Mouse (Mus musculus): ENCODE measurements around the gene Klk5. TPM values are rescaled to one million over a fixed set of nuclear protein-coding genes. Genes with fewer than 3 reads are reported as not detected.

The Klk5 gene
- not detected in 4 replicates for total RNA-seq (2023)

GRCm38 (mm10) chr7:43841701-43842100 lies at the start of gene Klk5:
Klk5 (plus strand) TSS chr7:43841971.

DNA sequence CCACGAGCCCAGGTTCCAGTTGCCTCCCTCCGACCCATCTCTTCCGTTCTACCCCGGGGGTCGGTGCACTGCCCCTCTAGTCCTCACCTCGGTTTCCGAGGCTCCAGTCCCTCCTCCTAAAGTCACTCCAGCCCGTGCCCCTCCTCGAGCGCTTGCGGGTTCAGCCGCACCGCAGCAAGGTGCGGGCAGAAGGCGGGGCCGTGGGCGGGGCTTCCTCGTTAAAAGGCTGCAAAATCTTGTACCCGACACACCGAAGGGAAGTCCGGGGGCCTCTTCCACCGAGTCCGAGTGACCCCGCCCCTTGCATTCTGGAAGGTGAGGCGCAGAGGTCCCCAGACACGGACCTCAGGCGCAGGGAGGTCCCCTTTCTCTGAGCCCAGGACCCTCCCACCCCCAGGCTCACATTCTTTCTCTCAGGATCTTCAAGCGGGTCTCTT lies 44.4 kb upstream of the Klk5 start, which contains the start of gene Klk8:
Klk8 (plus strand) TSS at position 245 of the 437 bp plus-strand sequence.

DNA sequence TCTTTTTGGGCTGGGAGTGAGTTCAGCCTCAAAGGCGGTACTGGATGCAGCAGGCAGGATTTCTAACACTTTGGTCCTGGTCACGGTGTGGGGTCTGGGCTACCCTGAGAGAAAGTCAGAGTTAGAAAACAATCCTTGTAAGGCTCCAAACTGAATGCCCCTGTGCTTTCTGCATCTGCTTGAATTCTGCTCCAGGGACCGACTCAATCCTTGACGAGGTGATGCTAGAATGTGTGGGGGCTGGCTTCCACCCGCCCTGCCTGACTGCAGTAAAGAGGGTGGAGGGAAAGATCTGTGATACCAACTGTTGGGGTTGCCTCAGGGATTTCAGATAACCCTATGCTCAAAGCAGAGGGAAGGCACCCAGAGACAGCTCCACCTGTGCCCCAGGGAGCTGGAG lies 30.8 kb upstream of the Klk5 start, which contains the start of gene Klk7:
Klk7 (plus strand) TSS at position 301 of the 400 bp plus-strand sequence.

DNA sequence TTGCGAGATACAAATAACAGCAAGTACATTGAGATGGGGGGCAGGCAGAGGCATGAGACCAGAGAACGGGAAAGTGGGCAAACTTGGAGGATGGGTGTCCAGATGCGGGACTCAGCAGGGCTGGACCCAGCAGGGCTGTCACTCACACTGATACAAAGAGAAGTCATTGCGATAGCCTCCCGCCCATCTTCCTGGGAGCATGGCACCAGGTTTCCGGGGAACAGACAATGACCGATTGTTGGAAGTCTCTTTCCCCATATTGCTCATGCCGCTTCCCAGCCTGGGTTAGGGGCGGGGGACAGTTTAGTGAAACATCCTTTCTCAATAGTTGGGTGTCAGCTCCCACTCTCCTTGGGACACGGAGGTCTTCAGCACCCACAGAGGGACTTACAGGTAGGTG lies 17.6 kb upstream of the Klk5 start, which contains the start of gene Klk6:
Klk6 (plus strand) TSS at position 301 of the 400 bp plus-strand sequence.

DNA sequence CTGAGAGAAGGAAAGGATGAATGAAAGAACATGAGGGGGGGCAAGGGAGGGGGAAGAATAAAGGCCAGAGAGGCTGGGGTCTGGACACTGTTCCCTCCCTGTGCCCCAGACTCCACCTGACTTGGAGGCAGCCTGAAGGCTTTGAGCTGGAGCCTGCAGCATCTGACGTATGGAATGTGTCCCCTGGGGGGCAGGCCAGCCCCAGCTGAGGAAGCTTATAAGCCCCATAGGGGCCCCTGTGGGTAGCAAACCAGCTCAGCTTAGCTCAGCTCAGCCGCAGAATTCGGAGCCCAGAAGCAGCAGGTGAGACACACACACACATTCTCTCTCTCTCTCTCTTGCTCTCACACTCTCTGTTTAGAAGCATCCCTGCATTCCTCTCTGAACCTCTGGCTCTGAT lies 39.1 kb downstream of the Klk5 start, which contains the start of gene Klk4:
Klk4 (plus strand) TSS at position 249 of the 400 bp plus-strand sequence.

Other genes with a start within 250 kb of the Klk5 start
- 0.30 to 0.34 TPM in 2 of 4 replicates, not detected in the others for gene Zfp819, start 234.8 kb upstream of the Klk5 start, total RNA-seq (2023)
- gene Ceacam18, start 207.3 kb upstream of the Klk5 start, total RNA-seq (2023), result not detected in 4 replicates
- gene Siglece, start 181.8 kb upstream of the Klk5 start, total RNA-seq (2023), result 1.2 to 2.4 TPM (median 1.6 TPM) in 4 replicates
- gene Ctu1, start 170.0 kb upstream of the Klk5 start, total RNA-seq (2023), result 4.6 to 7.3 TPM (median 5.8 TPM) in 4 replicates
- gene Klk14, start 151.6 kb upstream of the Klk5 start, total RNA-seq (2023), result not detected in 4 replicates
- not detected in 4 replicates for gene Klk13, start 129.4 kb upstream of the Klk5 start, total RNA-seq (2023)
- not detected in 4 replicates for gene Klk12, start 73.1 kb upstream of the Klk5 start, total RNA-seq (2023)
- gene Klk11, start 67.4 kb upstream of the Klk5 start, total RNA-seq (2023), result not detected in 4 replicates
- not detected in 4 replicates for gene Klk10, start 60.9 kb upstream of the Klk5 start, total RNA-seq (2023)
- not detected in 4 replicates for gene Klk9, start 50.1 kb upstream of the Klk5 start, total RNA-seq (2023)
- 4.6 to 6.5 TPM (median 6.0 TPM) in 4 replicates for gene Klk8, start 44.4 kb upstream of the Klk5 start, total RNA-seq (2023)
- not detected in 4 replicates for gene Klk7, start 30.7 kb upstream of the Klk5 start, total RNA-seq (2023)
- not detected in 4 replicates for gene Klk6, start 17.5 kb upstream of the Klk5 start, total RNA-seq (2023)
- gene Klk4, start 39.2 kb downstream of the Klk5 start, total RNA-seq (2023), result not detected in 4 replicates
- gene Klk15, start 91.8 kb downstream of the Klk5 start, total RNA-seq (2023), result not detected in 4 replicates
- gene Klk1b8, start 108.7 kb downstream of the Klk5 start, total RNA-seq (2023), result not detected in 4 replicates
- gene Klk1b1, start 124.8 kb downstream of the Klk5 start, total RNA-seq (2023), result not detected in 4 replicates
- not detected in 4 replicates for gene Klk1b9, start 134.1 kb downstream of the Klk5 start, total RNA-seq (2023)
- gene Klk1b11, start 153.9 kb downstream of the Klk5 start, total RNA-seq (2023), result not detected in 4 replicates
- not detected in 4 replicates for gene Klk1b26, start 170.2 kb downstream of the Klk5 start, total RNA-seq (2023)
- not detected in 4 replicates for gene Klk1b27, start 210.3 kb downstream of the Klk5 start, total RNA-seq (2023)